Mouse (Mus musculus) CH12.LX (cell line): ENCODE data around the gene Nxnl2.

ENCODE experiments used
- CHD2 ChIP-seq: IDR thresholded peaks from 2 replicates; pipeline ENCODE4 v1.6.1; 2011; ENCODE audit warnings: low read length, improper control_type of control experiment
- CTCF ChIP-seq, 2 experiments: IDR thresholded peaks in 1 of 2; conservative IDR thresholded peaks in 1 of 2; 2 replicates each; pipeline ENCODE4 v1.5.1; 2011 to 2012; ENCODE audit warnings: low read depth in 2 of 2, low read length in 2 of 2, improper control_type of control experiment in 1 of 2, inconsistent platforms in 1 of 2, mild to moderate bottlenecking in 1 of 2, moderate library complexity in 1 of 2
- ETS1 ChIP-seq: conservative IDR thresholded peaks from 2 replicates; pipeline ENCODE4 v1.6.1; 2012; ENCODE audit warnings: low read depth, mild to moderate bottlenecking, inconsistent platforms, low read length, improper control_type of control experiment, moderate library complexity
- HCFC1 ChIP-seq: IDR thresholded peaks from 2 replicates; pipeline ENCODE4 v1.6.1; 2012; ENCODE audit warnings: low read depth, mild to moderate bottlenecking, inconsistent platforms, low read length, improper control_type of control experiment
- KAT2A ChIP-seq: IDR thresholded peaks from 2 replicates; pipeline ENCODE4 v1.6.1; 2012; ENCODE audit warnings: low read length, improper control_type of control experiment, inconsistent platforms; ENCODE audit not compliant: insufficient replicate concordance
- MAFK ChIP-seq: IDR thresholded peaks from 2 replicates; pipeline ENCODE4 v1.6.1; 2011; ENCODE audit warnings: low read length, improper control_type of control experiment; ENCODE audit not compliant: insufficient replicate concordance
- MAX ChIP-seq: IDR thresholded peaks from 2 replicates; pipeline ENCODE4 v1.6.1; 2011; ENCODE audit warnings: low read length, improper control_type of control experiment
- MEF2A ChIP-seq: IDR thresholded peaks from 2 replicates; pipeline ENCODE4 v1.6.1; 2014; ENCODE audit warnings: low read depth, mild to moderate bottlenecking, inconsistent platforms, low read length, improper control_type of control experiment, borderline replicate concordance
- POLR2A ChIP-seq: IDR thresholded peaks from 2 replicates; pipeline ENCODE4 v1.6.1; 2011; ENCODE audit warnings: low read depth, mild to moderate bottlenecking, improper control_type of control experiment, low read length
- TBP ChIP-seq: conservative IDR thresholded peaks from 2 replicates; pipeline ENCODE4 v1.6.1; 2011; ENCODE audit warnings: low read depth, low read length, improper control_type of control experiment
- USF1 ChIP-seq: IDR thresholded peaks from 2 replicates; pipeline ENCODE4 v1.6.1; 2014; ENCODE audit warnings: low read depth, mild to moderate bottlenecking, inconsistent platforms, low read length, improper control_type of control experiment
- USF2 ChIP-seq: conservative IDR thresholded peaks from 2 replicates; pipeline ENCODE4 v1.6.1; 2011; ENCODE audit warnings: low read depth, low read length, improper control_type of control experiment

DNA sequence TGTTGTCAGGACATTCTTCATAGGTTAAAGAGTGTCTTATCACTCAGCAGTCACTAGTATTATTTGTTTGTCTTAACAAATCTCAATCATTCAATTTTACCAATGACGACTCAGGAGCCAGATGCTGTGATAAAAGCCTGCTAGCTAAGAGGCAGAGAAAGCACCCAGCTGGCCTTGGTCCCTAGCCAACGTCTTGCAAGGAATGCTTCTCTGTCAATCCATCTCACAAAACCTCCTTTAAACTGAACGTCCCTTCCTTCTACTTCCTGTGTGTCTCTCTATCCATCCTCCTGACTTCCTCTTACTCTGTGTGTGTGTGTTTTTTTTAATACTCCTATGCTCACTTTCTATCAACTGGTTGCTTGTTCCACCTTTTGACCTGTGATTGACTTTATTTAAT lies 8.5 kb downstream of the Nxnl2 start:
- TF ChIP-seq ETS1 (no peak), CTCF (conservative IDR thresholded peaks at IDR 0.05 in 1 of 2, IDR thresholded peaks at IDR 0.05 in 1 of 2; ENCODE audit: low read depth in 2 of 2, low read length in 2 of 2) (no peak), POLR2A (no peak), CHD2 (no peak), MAFK (no peak), KAT2A (no peak), USF2 (no peak), TBP (no peak), USF1 (no peak), MEF2A (no peak), HCFC1 (no peak), MAX (no peak)
